Mouse (Mus musculus) brain, embryonic 14.5 days (tissue): ENCODE results near the gene Wrnip1. TPM values are rescaled to one million over a fixed set of nuclear protein-coding genes. Genes with fewer than 3 reads are reported as not detected.
"Not testable (repeated sequence)": the region's sequence is repeated elsewhere in the genome, so short reads cannot be mapped to it uniquely, and the experiment has no call there.

Source experiments
- DNase-seq: peaks from one replicate; pipeline ENCODE4 v3.0.0-alpha.2; 2011; ENCODE audit warnings: low read depth
- CTCF ChIP-seq: fragments of 200-500 bp; IDR thresholded peaks from 2 replicates; pipeline ENCODE4 v1.5.1; 2012; ENCODE audit warnings: inconsistent platforms, mild to moderate bottlenecking, moderate library complexity, borderline replicate concordance; ENCODE audit not compliant: insufficient read depth, insufficient read length; ENCODE audit errors: extremely low read depth
- POLR2A ChIP-seq: fragments of 200-500 bp; IDR thresholded peaks from 2 replicates; pipeline ENCODE4 v1.6.1; 2012; ENCODE audit warnings: mild to moderate bottlenecking, inconsistent platforms, borderline replicate concordance; ENCODE audit not compliant: poor library complexity, insufficient read depth, insufficient read length, severe bottlenecking; ENCODE audit errors: extremely low read depth
- polyA plus RNA-seq: library from polyadenylated mRNA; depleted of rRNA; stranded (reverse); fragments of >200 nt; gene quantifications from 2 replicates; pipeline ENCODE4 v1.2.3, GENCODE M21; 2012

The Wrnip1 gene
- polyA plus RNA-seq, 1 experiment = 59.3 TPM

GRCm38 (mm10) chr13:32849531-32850123, 47.8 kb downstream of the Wrnip1 start:
- no peak for DNase-seq

GRCm38 (mm10) chr13:32850156-32850555, 48.3 kb downstream of the Wrnip1 start:
- DNase-seq = no peak
- no peak for TF ChIP-seq CTCF
- no peak for TF ChIP-seq POLR2A

More at GRCm38 (mm10) chr13:32849531-32850123, 47.8 kb downstream of the Wrnip1 start:
- TF ChIP-seq CTCF = no peak
- TF ChIP-seq POLR2A = no peak

GRCm38 (mm10) chr13:32850668-32851404, 49.0 kb downstream of the Wrnip1 start, which contains the start of gene Serpinb1a:
Gene Serpinb1a, minus strand, starts transcription at chr13:32851185.
- no peak for TF ChIP-seq POLR2A
- TF ChIP-seq CTCF = no peak
- DNase-seq = no peak

- TF ChIP-seq POLR2A (no peak), CTCF (peak; percentile 77; the same call in 1 of the 2 replicates)
- peak; percentile 75 for DNase-seq
These were observed 50.1 kb downstream of the Wrnip1 start for GRCm38 (mm10) chr13:32851967-32852366.

GRCm38 (mm10) chr13:32852539-32852938, 50.7 kb downstream of the Wrnip1 start:
- TF ChIP-seq POLR2A (no peak), CTCF (no peak)

GRCm38 (mm10) chr13:32853073-32853472, 51.2 kb downstream of the Wrnip1 start:
- DNase-seq = peak; percentile 80
- TF ChIP-seq POLR2A = no peak
- no peak for TF ChIP-seq CTCF

More at GRCm38 (mm10) chr13:32852539-32852938, 50.7 kb downstream of the Wrnip1 start:
- no peak for DNase-seq

- no peak for TF ChIP-seq POLR2A
- TF ChIP-seq CTCF = no peak
- no peak for DNase-seq
These were observed 59.0 kb downstream of the Wrnip1 start for GRCm38 (mm10) chr13:32860821-32861220.

- DNase-seq = no peak
- TF ChIP-seq CTCF = no peak
- no peak for TF ChIP-seq POLR2A
These were observed 61.6 kb downstream of the Wrnip1 start for GRCm38 (mm10) chr13:32863456-32863855.

GRCm38 (mm10) chr13:32864529-32864928, 62.7 kb downstream of the Wrnip1 start:
- DNase-seq = not testable (repeated sequence)

GRCm38 (mm10) chr13:32865591-32865990, 63.8 kb downstream of the Wrnip1 start:
- DNase-seq = no peak
- TF ChIP-seq POLR2A = no peak
- TF ChIP-seq CTCF = no peak

- TF ChIP-seq CTCF (peak; percentile 94), POLR2A (no peak)
These were observed 64.6 kb downstream of the Wrnip1 start for GRCm38 (mm10) chr13:32866484-32866883.

GRCm38 (mm10) chr13:32867030-32867429, 65.2 kb downstream of the Wrnip1 start:
- DNase-seq = peak; percentile 45

More at GRCm38 (mm10) chr13:32866484-32866883, 64.6 kb downstream of the Wrnip1 start:
- DNase-seq = peak; percentile 86

GRCm38 (mm10) chr13:32868233-32868632, 66.4 kb downstream of the Wrnip1 start:
- not testable (repeated sequence) for DNase-seq

More at GRCm38 (mm10) chr13:32867030-32867429, 65.2 kb downstream of the Wrnip1 start:
- TF ChIP-seq POLR2A (no peak), CTCF (no peak)
